Mouse (Mus musculus): Measurements from ENCODE around the gene Olfr92. TPM values are rescaled to one million over a fixed set of nuclear protein-coding genes. Genes with fewer than 3 reads are reported as not detected.

Olfr92 gene
- not detected in 2 replicates for polyA plus RNA-seq (2012; rRNA removed)

DNA sequence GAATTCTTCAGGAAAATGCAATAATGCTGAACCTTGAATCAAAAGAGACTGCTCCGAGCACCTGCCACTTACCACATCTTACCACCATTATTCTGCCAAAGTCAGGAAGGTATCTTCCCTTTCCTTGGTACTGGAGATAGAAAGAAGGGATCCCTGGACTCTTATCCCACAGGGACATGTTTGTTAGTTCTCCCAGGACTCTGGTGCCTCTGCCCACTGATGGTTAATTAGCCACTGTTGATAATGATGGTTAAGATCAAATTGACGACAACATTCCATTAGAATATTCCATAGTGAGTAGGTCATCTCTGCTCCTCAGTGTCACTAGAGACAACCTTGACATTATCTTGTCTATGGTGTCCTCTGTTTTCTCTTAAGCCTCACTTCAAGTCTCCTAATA, at the start of gene Olfr92:
Olfr92 (minus strand) TSS at position 101 of the 400 bp plus-strand sequence.

DNA sequence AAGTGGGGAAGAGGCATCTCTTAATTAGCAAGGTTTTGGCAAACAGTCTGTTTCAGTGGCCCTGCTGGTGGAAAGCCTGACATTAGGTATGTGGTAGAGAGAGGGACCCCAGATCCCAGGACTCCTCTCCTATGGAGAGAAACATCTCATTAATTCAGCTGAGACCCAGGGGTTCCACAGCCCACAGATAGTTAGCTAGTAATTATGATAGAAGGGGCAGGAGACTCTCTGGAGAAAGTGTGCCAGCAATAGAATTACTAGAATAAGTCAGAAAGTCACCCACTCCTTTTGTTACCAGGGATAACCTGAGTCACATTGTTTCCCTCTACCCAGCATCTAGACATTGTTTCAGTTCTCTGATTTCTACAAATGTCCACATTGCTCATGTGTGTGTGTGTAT, 41.5 kb upstream of the Olfr92 start, which contains the start of gene Olfr93:
Olfr93 (minus strand) TSS at position 101 of the 400 bp plus-strand sequence.

DNA sequence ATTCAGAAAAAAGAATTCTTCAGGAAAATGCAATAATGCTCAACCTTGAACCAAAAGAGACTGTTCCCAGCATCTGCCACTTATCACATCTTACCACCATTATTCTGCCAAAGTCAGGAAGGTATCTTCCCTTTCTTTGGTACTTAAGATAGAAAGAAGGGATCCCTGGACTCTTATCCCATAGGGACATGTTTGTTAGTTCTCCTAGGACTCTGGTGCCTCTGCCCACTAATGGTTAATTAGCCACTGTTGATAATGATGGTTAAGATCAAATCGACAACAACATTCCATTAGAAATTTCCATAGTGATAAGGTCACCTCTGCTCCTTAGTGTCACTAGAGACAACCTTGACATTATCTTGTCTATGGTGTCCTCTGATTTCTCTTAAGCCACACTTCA, 21.7 kb downstream of the Olfr92 start, which contains the start of gene Olfr91:
Olfr91 (minus strand) TSS at position 101 of the 400 bp plus-strand sequence.

DNA sequence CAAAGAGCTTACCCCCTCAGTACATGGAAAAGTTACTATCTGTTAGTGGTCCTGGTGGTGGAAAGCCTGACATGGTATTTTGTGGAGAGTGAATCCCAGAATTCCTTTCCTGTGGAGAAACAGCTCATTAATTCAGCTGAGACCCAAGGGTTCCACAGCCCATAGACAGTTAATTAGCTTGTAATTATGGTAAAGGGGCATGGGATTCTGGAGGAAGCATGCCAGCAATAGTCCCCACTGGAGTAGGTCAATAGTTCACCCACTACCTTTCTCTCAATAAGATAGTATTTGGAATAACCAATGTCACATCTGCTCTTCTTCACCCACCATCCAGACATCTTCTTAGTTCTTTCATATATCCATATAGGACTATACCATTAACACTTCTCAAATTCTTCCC, 31.5 kb downstream of the Olfr92 start, which contains the start of gene Olfr90:
Olfr90 (minus strand) TSS at position 101 of the 400 bp plus-strand sequence.

Other genes starting within 250 kb of the Olfr92 start
- 0.01 TPM in 1 of 2 replicates, not detected in the other for gene Trim40, start 230.0 kb downstream of the Olfr92 start, polyA plus RNA-seq (2012; rRNA removed)
- 0.04 TPM in 1 of 2 replicates, not detected in the other for gene Trim31, start 222.0 kb downstream of the Olfr92 start, polyA plus RNA-seq (2012; rRNA removed)
- 0.05 and 0.07 TPM in 2 replicates for gene Rnf39, start 177.2 kb downstream of the Olfr92 start, polyA plus RNA-seq (2012; rRNA removed)
- gene Ppp1r11, start 168.3 kb downstream of the Olfr92 start, polyA plus RNA-seq (2012; rRNA removed) = 31.3 and 33.2 TPM in 2 replicates
- 15.5 and 17.6 TPM in 2 replicates for gene Znrd1, start 161.5 kb downstream of the Olfr92 start, polyA plus RNA-seq (2012; rRNA removed)
- 3.4 and 4.2 TPM in 2 replicates for gene Znrd1as, start 161.5 kb downstream of the Olfr92 start, polyA plus RNA-seq (2012; rRNA removed)
- gene 2410137M14Rik, start 138.9 kb downstream of the Olfr92 start, polyA plus RNA-seq (2012; rRNA removed) = not detected in 2 replicates
- 0.08 and 0.10 TPM in 2 replicates for gene H2-M5, start 130.6 kb downstream of the Olfr92 start, polyA plus RNA-seq (2012; rRNA removed)
- 4.5 and 5.2 TPM in 2 replicates for gene Zfp57, start 118.9 kb downstream of the Olfr92 start, polyA plus RNA-seq (2012; rRNA removed)
- not detected in 2 replicates for gene Mog, start 96.7 kb downstream of the Olfr92 start, polyA plus RNA-seq (2012; rRNA removed)
- gene Gabbr1, start 74.1 kb downstream of the Olfr92 start, polyA plus RNA-seq (2012; rRNA removed) = 3.1 and 5.1 TPM in 2 replicates
- gene Olfr90, start 31.6 kb downstream of the Olfr92 start, polyA plus RNA-seq (2012; rRNA removed) = not detected in 2 replicates
- not detected in 2 replicates for gene Olfr91, start 21.8 kb downstream of the Olfr92 start, polyA plus RNA-seq (2012; rRNA removed)
- not detected in 2 replicates for gene Olfr93, start 41.4 kb upstream of the Olfr92 start, polyA plus RNA-seq (2012; rRNA removed)
- gene Ubd, start 73.8 kb upstream of the Olfr92 start, polyA plus RNA-seq (2012; rRNA removed) = 0.46 and 0.68 TPM in 2 replicates
- gene Olfr94, start 80.9 kb upstream of the Olfr92 start, polyA plus RNA-seq (2012; rRNA removed) = not detected in 2 replicates
- gene Olfr95, start 93.0 kb upstream of the Olfr92 start, polyA plus RNA-seq (2012; rRNA removed) = not detected in 2 replicates
- not detected in 2 replicates for gene Olfr96, start 100.1 kb upstream of the Olfr92 start, polyA plus RNA-seq (2012; rRNA removed)
- gene Olfr97, start 117.2 kb upstream of the Olfr92 start, polyA plus RNA-seq (2012; rRNA removed) = not detected in 2 replicates
- gene Olfr98, start 143.7 kb upstream of the Olfr92 start, polyA plus RNA-seq (2012; rRNA removed) = not detected in 2 replicates
- gene H2-M3, start 150.1 kb upstream of the Olfr92 start, polyA plus RNA-seq (2012; rRNA removed) = 2.6 and 3.0 TPM in 2 replicates
- not detected in 2 replicates for gene Olfr99, start 163.4 kb upstream of the Olfr92 start, polyA plus RNA-seq (2012; rRNA removed)
- gene Olfr101, start 184.2 kb upstream of the Olfr92 start, polyA plus RNA-seq (2012; rRNA removed) = not detected in 2 replicates
- gene Olfr102, start 197.0 kb upstream of the Olfr92 start, polyA plus RNA-seq (2012; rRNA removed) = not detected in 2 replicates
- not detected in 2 replicates for gene Olfr103, start 219.6 kb upstream of the Olfr92 start, polyA plus RNA-seq (2012; rRNA removed)
- not detected in 2 replicates for gene Olfr104-ps, start 239.5 kb upstream of the Olfr92 start, polyA plus RNA-seq (2012; rRNA removed)